Mouse (Mus musculus) stomach, postnatal 0 days (tissue): ENCODE results near the gene Nprl3. TPM values are rescaled to one million over a fixed set of nuclear protein-coding genes. Genes with fewer than 3 reads are reported as not detected.

ENCODE experiments used
- ATAC-seq: fragments of 200-750 bp; cut with Nextera tagmentation; 2 replicates; pipeline ENCODE4 v1.8.0; 2017; ENCODE audit not compliant: low FRiP score, low TSS enrichment
- DNase-seq: peaks from one replicate; pipeline ENCODE4 v3.0.0-alpha.2; 2016; ENCODE audit warnings: low spot score
- H3K27ac ChIP-seq: fragments of 300-500 bp; sonication (generic); replicated peaks from 2 replicates; pipeline ENCODE4 v1.5.1; 2014; ENCODE audit warnings: mild to moderate bottlenecking, control low read depth
- H3K27me3 ChIP-seq: fragments of 300-500 bp; sonication (generic); 2 replicates; pipeline ENCODE4 v1.6.1; 2014; ENCODE audit warnings: low read length; ENCODE audit not compliant: control insufficient read depth, insufficient read depth
- H3K36me3 ChIP-seq: fragments of 300-500 bp; sonication (generic); 2 replicates; pipeline ENCODE4 v1.6.1; 2014; ENCODE audit warnings: low read length, mixed read lengths; ENCODE audit not compliant: control insufficient read depth, insufficient read depth
- H3K4me1 ChIP-seq: fragments of 300-500 bp; sonication (generic); replicated peaks from 2 replicates; pipeline ENCODE4 v1.6.1; 2014; ENCODE audit warnings: antibody characterized with exemption; ENCODE audit not compliant: control insufficient read depth, insufficient read depth
- H3K4me2 ChIP-seq: fragments of 300-500 bp; sonication (generic); replicated peaks from 2 replicates; pipeline ENCODE4 v1.6.1; 2014; ENCODE audit warnings: low read depth, mild to moderate bottlenecking, control low read depth, moderate library complexity
- H3K4me3 ChIP-seq: fragments of 300-500 bp; sonication (generic); 2 replicates; pipeline ENCODE4 v1.5.1; 2014; ENCODE audit warnings: low read depth, low read length, control low read depth
- H3K9ac ChIP-seq: fragments of 300-500 bp; sonication (generic); 2 replicates; pipeline ENCODE4 v1.6.1; 2014; ENCODE audit warnings: mild to moderate bottlenecking, low read length, control low read depth, mixed read lengths
- H3K9me3 ChIP-seq: fragments of 300-500 bp; sonication (generic); 2 replicates; pipeline ENCODE4 v1.6.1; 2016; ENCODE audit warnings: low read length; ENCODE audit not compliant: control insufficient read depth
- CTCF ChIP-seq: IDR thresholded peaks from 2 replicates; pipeline ENCODE4 v1.5.1; 2016; ENCODE audit warnings: antibody characterized with exemption, low read depth, mild to moderate bottlenecking, moderate library complexity
- EP300 ChIP-seq: optimal IDR thresholded peaks from 2 replicates; pipeline ENCODE3; 2016; ENCODE audit warnings: antibody characterized with exemption
- WGBS: fragments of 180-500 bp; shearing (Covaris S2); extraction: QIAGEN DNeasy Blood & Tissue Kit; methylation state at CpG from one replicate; pipeline ENCODE4 v1.1.7; 2014; 5-methylcytosine and 5-hydroxymethylcytosine counted together
- polyA plus RNA-seq: library from polyadenylated mRNA; unstranded; fragments of >200 nt; fragmentation: Nextera tagmentation; extraction: Ambion mirVana; gene quantifications from 2 replicates; pipeline ENCODE4 v1.2.1, GENCODE M21; 2015

The Nprl3 gene
- polyA plus RNA-seq, 1 experiment from 2014 or later: 28.2 TPM

- no peak for DNase-seq
- Histone ChIP-seq H3K9me3 (no peaks in the 10 kb centered on the region), H3K4me3 (no peak overlapping the region), H3K9ac (no peak overlapping the region), H3K27me3 (no peaks in the 10 kb centered on the region), H3K4me1 (peaks cover 22% of the 10 kb centered on the region), H3K4me2 (no peak overlapping the region), H3K36me3 (peaks cover 7% of the 10 kb centered on the region), H3K27ac (no peak overlapping the region)
- ATAC-seq: no peak
- WGBS: 83% methylated on average over 9 of the region's 9 CpGs
- TF ChIP-seq CTCF (no peak), EP300 (no peak)
Observed at GRCm38 (mm10) chr11:32227555-32227954, 40.0 kb downstream of the Nprl3 start.

DNA sequence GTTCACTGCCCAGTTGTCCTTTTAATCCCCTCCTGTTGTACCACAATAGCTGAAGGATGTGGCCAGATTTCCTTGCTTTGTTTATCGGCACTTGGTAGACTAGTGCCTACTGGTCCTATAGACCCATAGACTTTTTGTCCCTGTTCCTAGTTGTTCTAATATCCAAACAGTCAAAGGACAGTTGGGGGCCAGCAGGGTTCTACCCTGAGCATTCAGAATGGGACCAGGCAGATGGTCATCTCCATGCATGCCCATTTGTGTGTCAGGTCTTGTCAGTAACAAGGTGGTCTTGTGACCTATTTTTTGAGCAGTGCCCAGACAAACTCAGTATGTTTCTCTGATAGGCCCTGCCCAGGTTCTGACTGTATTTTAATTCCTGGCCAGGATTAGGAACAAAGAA is 40.5 kb downstream of the Nprl3 start:
- Histone ChIP-seq H3K9me3 (no peaks in the 10 kb centered on the region), H3K27me3 (no peaks in the 10 kb centered on the region), H3K4me1 (peaks cover 25% of the 10 kb centered on the region), H3K4me2 (peak overlapping the region; percentile 89), H3K9ac (peak overlapping the region; percentile 74), H3K36me3 (peaks cover 7% of the 10 kb centered on the region), H3K27ac (peak overlapping the region; percentile 93; the same call in 1 of the 2 replicates), H3K4me3 (peak overlapping the region; percentile 65)
- ATAC-seq (no peak), DNase-seq (no peak)
- TF ChIP-seq CTCF (no peak), EP300 (no peak)
- 17% methylated on average over 1 of the region's 1 CpGs for WGBS

GRCm38 (mm10) chr11:32226124-32226871 is 41.2 kb downstream of the Nprl3 start, which contains the start of gene Mpg:
Gene Mpg, plus strand, starts transcription at chr11:32226505.
- H3K4me2 ChIP-seq: peak within 1 kb of the TSS; percentile 89
- peak within 1 kb of the TSS; percentile 65 for H3K4me3 ChIP-seq
- peak within 1 kb of the TSS; percentile 74 for H3K9ac ChIP-seq
- peaks cover 4% of the 10 kb centered on the region for H3K36me3 ChIP-seq
- ATAC-seq (peak; percentile 79), DNase-seq (peak; percentile 94)
- peak within 1 kb of the TSS; percentile 93 for H3K27ac ChIP-seq
- H3K4me1 ChIP-seq: peaks cover 25% of the 10 kb centered on the region
- no peaks in the 10 kb centered on the region for H3K9me3 ChIP-seq
- TF ChIP-seq EP300 (no peak), CTCF (no peak; the same call in 1 of the 2 replicates)
- no peaks in the 10 kb centered on the region for H3K27me3 ChIP-seq
- 3% methylated on average over 47 of the region's 47 CpGs for WGBS

DNA sequence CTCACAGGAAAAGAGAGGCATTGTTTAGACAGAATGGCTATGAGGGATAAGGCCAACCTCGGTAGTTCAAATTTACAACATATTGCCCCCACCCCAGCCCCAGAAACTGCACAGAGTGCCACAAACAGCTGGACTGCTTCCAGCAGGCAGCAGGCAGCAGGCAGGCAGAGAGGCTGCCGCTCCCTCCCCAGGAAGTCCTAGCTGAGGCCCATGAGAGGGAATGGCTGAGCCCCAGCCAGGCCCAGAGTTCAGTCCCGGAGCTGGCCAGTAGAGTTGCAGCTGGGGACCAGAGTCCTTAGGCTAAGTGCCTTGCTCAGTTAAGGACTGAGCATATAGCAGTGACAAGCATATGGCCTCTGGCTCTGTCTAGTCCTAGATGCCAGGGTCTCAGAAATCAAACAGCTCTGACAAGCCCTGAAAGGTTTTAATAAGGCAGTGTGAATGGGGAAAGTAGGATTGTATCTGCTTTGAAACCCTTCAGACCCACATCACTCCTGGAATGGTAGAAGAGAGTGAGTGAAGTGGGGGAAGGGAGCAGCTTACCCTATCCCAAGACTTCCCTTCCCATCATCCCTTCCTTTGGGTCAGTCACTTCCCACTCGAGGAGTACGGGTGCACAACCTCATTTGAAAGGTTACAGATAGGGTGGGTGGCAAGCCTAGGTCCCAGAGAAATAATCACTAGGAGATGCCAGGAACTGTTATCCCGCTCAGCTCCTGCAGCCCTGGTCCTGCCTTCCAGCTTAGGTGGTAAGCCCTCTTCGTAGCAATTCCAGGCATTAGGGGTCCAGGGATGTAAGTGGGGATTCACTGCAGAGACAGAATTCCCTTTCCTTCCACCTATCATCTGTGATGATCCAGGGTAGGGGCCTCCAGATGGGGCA is 42.0 kb downstream of the Nprl3 start:
- DNase-seq (peak; percentile 51), ATAC-seq (peak; percentile 2; the same call in 1 of the 2 replicates)
- peaks cover 25% of the 10 kb centered on the region for H3K4me1 ChIP-seq
- H3K9ac ChIP-seq: no peak overlapping the region
- WGBS: 45% methylated on average over 7 of the region's 7 CpGs
- peak overlapping the region; percentile 89; the same call in 1 of the 2 replicates for H3K4me2 ChIP-seq
- no peaks in the 10 kb centered on the region; the same call in none of the 2 replicates for H3K36me3 ChIP-seq
- no peaks in the 10 kb centered on the region for H3K9me3 ChIP-seq
- no peaks in the 10 kb centered on the region for H3K27me3 ChIP-seq
- no peak overlapping the region for H3K4me3 ChIP-seq
- TF ChIP-seq EP300 (no peak), CTCF (no peak)
- H3K27ac ChIP-seq: peak overlapping the region; percentile 93

DNA sequence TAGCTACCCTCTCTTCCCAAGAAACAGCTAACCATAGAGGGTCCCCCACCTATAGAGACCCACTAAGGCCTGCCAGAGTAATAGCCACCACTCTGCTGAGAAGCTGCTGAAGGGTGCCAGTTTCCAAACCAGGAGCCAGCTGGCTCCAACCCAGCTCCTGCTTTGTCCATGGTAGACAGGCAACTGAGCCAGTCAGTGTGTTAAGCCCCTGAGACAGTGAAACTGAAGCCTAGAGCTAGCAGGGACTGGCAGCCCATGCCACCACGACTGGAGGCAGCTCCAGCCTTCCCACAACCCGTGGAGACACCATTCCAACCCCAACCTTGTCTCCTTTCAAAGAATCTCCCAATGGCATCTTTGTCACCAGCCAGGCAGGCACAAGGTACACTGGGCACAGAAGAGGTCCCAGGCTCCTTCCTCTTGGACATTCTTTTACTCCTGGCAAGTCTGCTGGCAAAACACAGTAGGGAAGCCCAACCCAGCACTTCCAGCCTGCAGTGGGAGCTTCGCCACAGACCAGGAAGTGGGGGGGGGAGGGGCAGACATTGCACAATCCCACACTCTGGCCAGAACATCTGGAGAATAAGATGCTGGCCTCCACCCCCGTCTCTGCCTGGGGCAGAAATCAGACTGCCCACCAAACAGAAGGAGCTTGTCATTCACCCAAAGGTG is 42.9 kb downstream of the Nprl3 start:
- no peaks in the 10 kb centered on the region for H3K27me3 ChIP-seq
- peak overlapping the region; percentile 93 for H3K27ac ChIP-seq
- ATAC-seq (peak; percentile 45), DNase-seq (peak; percentile 88)
- no peaks in the 10 kb centered on the region; the same call in 1 of the 2 replicates for H3K36me3 ChIP-seq
- no peaks in the 10 kb centered on the region for H3K9me3 ChIP-seq
- no peak overlapping the region for H3K9ac ChIP-seq
- WGBS: 14% methylated on average over 4 of the region's 4 CpGs
- H3K4me2 ChIP-seq: no peak overlapping the region
- H3K4me1 ChIP-seq: peaks cover 25% of the 10 kb centered on the region
- TF ChIP-seq CTCF: no peak
- no peak for TF ChIP-seq EP300
- no peak overlapping the region for H3K4me3 ChIP-seq
